Mouse (Mus musculus): Measurements from ENCODE around the gene Rplp2.

Gene Rplp2

GRCm38 (mm10) chr7:141484186-141485120, 37.3 kb downstream of the Rplp2 start:
- DNase-seq, result no peak

- DNase-seq, result no peak
These were observed 38.0 kb downstream of the Rplp2 start for GRCm38 (mm10) chr7:141485186-141485585.

- no peak for DNase-seq
These were observed 38.4 kb downstream of the Rplp2 start for GRCm38 (mm10) chr7:141485606-141486005.

GRCm38 (mm10) chr7:141486239-141486638, 39.1 kb downstream of the Rplp2 start:
- DNase-seq, result no peak

GRCm38 (mm10) chr7:141487141-141487540, 40.0 kb downstream of the Rplp2 start:
- no peak for DNase-seq

GRCm38 (mm10) chr7:141491151-141491550, 44.0 kb downstream of the Rplp2 start:
- no peak for DNase-seq

GRCm38 (mm10) chr7:141492738-141493137, 45.6 kb downstream of the Rplp2 start:
- no peak for DNase-seq

- no peak for DNase-seq
These were observed 46.6 kb downstream of the Rplp2 start for GRCm38 (mm10) chr7:141493729-141494128.

- DNase-seq, result no peak
These were observed 48.2 kb downstream of the Rplp2 start for GRCm38 (mm10) chr7:141495379-141495778.

- no peak for DNase-seq
These were observed 48.8 kb downstream of the Rplp2 start for GRCm38 (mm10) chr7:141495940-141496339.

- no peak for DNase-seq
These were observed 50.4 kb downstream of the Rplp2 start for GRCm38 (mm10) chr7:141497600-141497999.

Data from spleen, adult 18-20 months (tissue).